Mouse (Mus musculus) CD4-positive helper T cell, adult 2 months (primary cell): Measurements from ENCODE around the gene Gata2.

ENCODE experiments used
- DNase-seq: peaks from one replicate; pipeline ENCODE4 v3.0.0-alpha.2; 2012; ENCODE audit warnings: low read depth, missing footprints, low spot score

Gene Gata2

DNA sequence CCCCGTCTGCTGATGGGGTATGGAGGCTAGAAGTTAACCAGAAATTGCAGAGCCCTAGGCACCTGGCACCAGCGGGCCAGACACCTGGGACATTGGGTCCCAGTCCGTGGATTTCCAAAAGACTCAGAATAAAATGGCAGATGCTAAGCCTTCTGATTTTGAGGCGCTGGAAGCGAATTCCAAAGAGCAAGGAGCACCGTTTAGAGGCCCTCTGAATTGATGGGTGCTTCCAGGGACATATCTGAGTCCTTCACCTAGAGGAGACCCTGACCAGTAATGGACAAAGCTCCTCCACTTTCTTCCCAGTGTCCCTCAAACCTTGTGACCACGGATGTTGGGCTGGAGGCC, 1.3 kb downstream of the Gata2 start:
- no peak for DNase-seq

DNA sequence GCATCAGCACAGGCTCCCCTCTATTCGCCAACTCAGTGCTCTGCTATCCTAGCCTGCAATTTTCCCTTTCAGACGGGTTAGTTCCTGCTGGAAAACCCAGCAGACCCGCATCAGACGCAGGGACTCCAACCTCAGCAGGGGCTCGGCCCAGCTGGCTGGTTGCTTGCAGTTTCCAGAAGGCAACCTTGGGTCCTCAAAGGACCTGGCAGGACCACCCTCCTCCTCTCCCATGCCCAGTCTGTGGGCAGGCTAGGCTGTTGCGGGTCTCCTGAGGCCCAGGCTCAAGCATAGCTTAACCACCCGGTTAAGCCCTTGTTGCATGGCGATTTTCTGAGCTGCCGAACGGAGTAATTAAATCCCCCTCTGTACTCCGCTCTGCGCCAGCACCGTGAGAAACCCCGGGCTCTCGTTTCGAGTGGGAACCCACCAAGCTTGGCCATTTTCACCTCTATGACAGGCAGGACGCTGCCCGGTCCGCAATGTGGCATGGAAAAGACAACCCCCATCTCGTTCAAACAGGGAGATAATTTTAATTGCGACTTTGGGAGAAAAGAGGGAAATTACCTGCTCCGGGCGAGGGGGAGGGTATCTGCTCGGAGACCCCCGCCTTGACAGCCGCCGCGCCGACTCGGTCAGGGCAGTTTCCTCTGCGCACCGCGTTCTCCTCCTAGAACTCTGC, 2.5 kb downstream of the Gata2 start:
- DNase-seq, result no peak

DNA sequence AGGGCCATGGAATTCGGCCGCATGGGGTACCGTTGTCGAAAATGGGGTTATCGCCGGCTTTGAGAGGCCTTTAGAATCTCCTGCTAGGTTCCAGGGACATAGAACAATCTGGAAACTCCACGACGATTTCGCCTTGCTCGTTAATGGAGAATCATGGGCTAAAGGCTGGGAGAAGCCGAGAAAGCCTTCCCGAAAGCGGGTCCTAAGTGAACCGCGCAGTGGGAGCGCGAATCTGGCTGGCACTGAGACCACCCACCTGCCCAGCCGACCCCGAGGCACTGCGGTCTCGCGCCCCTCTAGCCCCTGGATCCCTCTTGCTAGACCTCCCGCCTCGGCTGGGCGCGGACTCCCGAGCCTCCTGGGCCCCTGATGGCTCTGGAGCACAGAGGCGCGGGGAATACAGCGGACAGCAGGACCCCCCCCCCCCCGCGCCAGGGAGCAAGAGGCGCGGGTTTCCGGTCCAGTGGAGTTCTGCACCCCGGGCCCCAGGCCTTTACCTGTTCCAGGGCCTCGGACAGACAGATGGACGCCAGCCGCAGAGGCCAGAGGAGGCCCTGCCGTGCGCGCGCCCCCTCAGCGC, 3.1 kb downstream of the Gata2 start:
- no peak for DNase-seq

DNA sequence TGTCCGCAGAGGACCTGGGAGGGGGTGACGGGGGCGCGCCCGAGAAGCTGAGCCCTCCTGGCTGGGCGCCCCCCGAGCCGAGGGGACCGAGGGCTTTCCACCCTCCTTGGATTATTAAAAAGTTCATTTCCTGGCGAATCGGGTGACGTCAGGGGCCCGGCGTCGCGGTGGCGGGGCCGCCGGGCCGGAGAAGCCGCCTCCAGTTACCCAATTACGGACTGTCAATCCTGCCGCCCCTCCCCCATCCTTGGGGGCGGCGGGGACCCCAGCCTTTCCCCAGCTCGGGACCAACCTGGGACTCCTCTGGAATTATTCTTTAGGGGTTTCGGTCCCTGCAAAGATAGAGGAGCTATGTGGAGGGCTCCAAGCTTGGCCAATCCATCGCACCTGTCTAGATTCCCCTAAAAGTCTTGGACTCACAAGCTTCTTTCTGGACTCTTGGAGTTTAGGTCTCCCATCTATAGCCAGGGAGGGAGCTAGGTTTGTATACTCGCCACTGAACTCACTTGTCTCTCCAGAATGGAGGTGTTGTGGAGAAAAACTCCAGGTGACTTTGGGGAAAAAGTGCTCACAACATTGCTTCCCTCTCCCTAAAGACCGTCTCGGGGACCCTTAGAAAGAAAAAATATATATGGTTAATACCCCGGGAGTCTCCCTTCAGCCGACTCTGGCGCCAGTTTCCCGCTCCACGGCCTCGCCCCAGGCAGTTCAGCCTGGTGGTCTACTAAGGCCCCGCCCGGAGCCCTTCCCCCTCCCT, 3.8 kb downstream of the Gata2 start:
- DNase-seq, result no peak

DNA sequence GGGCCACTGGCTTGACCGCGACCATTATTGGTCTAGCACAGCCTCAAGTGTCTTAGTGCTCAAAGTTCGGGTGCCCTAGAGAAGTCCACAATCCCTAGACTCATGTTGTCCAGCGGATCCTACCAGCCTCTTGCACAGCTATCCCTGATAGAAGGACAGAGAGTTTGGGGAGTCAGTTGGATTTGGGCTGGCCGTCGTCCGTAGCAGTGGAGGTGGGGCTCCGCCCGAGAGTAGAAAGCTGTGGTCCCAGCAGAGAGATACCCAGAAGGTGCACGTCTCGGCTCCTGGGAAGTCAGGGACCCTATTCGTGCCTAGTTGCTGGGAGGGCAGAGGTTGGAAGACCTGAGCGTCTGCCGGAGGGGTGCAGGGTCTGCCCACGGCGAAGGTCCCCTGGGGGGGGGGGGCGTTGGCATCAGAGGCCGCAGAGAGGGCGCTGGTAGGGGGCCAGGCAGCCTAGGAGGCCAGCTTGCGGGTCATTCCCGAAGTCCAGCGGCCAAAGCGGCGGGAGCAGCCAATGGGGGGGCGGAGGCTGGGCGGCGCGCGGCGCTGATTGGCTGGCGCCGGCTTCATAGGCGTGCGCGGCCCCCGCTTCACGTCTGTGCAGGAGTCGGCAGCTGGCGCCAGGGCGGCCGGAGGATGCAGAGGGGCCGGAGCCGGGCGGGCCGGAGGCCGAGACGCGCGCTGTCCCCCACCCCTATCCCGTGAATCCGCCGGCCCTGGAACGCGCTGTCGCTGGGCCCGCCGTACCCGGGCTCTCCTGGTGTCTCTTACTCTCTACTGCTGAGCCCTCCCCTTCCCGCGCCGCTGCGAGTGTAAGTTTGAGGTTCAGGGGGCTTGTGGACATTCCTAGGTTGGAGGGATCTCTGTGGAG, 4.6 kb downstream of the Gata2 start:
- no peak for DNase-seq

DNA sequence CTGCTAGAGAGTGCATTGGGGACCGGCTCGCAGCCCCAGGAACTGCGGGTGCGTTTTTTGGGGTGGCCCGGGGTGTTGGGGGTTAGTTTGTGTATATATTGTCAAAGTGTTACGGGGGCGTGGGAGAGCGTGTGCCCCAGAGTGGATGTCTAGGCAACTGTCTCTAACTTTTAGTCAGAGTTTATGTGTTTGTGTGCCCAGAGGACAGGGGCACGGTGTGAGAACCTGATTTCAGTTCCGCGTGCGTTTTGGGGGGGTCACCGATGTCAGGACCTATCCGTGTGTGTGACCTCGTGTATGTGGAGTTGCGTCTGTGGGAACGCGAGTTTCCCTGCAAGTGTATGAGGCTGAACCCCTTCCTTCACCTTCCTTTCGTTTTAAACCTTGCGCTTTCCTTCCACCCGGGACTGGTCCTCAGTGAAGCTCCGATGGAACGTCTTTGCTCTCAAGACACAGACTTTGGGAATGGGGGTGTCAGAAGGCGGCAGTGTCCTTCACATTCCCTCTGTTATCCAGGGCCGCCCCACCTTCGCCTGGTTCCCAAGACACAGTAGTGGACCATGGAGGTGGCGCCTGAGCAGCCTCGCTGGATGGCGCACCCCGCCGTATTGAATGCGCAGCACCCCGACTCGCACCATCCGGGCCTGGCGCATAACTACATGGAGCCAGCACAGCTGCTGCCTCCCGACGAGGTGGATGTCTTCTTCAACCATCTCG, 5.5 kb downstream of the Gata2 start:
- DNase-seq, result no peak

DNA sequence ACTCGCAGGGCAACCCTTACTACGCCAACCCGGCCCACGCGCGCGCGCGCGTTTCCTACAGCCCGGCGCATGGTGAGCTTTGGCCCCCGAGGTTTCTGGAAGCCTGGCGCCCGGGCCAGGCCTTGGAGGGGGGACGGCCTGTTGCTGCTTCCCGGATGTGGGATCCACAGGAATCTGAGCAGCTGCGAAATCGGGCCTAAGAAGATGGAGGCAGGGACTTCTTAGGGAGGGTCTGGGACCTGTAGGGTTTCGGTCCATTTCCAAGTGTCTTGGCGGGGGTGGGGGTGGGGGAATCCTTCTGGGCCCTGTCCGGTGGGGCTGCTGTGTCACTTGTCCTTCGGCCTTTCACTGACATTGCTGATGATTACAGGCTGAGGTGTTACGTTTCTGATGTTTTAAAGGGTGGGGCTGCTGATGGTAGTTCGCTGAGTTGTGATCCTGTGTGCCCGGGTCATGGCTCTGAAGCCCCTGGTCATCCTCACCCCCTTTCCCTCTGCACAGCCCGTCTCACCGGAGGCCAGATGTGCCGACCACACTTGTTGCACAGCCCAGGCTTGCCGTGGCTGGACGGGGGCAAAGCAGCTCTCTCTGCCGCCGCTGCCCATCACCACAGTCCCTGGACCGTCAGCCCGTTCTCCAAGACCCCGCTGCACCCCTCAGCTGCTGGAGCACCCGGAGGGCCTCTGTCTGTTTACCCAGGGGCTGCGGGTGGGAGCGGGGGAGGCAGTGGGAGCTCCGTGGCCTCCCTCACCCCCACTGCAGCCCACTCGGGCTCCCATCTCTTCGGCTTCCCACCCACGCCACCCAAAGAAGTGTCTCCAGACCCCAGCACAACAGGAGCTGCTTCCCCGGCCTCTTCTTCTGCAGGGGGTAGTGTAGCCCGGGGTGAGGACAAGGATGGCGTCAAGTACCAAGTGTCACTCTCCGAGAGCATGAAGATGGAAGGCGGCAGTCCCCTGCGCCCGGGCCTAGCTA, 6.3 kb downstream of the Gata2 start:
- DNase-seq, result no peak

DNA sequence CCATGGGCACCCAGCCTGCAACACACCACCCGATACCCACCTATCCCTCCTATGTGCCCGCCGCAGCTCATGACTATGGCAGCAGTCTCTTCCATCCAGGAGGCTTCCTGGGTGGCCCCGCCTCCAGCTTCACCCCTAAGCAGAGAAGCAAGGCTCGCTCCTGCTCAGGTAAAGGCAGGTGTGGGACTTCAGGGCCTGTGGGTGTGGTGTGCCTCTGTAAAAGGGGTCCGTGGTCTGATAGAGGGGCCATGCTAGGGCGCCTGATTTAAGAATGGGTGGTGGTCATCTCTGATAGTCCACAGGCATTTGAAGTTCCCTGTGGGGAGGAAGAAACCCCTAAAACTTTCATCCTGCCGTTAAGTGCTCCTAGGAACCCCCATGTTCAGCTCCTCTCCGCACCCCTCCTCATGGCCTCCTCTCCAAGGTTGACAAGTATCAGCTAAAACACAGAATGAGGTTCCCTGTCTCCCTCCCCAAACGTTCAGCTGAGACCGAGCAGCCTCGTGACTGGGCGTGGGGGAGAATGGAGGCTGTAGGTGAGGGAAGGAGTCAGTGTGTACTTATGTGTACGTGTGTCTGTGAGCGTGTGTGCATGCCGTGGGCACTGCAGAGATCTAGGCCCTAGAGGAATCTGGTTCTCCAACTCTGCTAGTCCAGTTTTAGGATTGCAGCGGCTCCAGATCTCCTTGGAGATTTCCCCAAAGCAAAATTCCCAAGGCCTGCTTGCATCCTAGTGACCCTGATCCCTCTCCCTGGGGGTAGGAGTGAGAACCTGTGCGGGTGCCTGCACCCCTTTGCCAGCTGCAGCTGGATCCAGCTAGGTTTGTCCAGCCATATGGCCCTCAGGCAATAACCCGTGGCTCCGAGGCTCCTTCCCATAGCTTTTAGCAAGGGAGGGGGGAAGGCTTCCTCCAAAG, 7.3 kb downstream of the Gata2 start:
- no peak for DNase-seq

DNA sequence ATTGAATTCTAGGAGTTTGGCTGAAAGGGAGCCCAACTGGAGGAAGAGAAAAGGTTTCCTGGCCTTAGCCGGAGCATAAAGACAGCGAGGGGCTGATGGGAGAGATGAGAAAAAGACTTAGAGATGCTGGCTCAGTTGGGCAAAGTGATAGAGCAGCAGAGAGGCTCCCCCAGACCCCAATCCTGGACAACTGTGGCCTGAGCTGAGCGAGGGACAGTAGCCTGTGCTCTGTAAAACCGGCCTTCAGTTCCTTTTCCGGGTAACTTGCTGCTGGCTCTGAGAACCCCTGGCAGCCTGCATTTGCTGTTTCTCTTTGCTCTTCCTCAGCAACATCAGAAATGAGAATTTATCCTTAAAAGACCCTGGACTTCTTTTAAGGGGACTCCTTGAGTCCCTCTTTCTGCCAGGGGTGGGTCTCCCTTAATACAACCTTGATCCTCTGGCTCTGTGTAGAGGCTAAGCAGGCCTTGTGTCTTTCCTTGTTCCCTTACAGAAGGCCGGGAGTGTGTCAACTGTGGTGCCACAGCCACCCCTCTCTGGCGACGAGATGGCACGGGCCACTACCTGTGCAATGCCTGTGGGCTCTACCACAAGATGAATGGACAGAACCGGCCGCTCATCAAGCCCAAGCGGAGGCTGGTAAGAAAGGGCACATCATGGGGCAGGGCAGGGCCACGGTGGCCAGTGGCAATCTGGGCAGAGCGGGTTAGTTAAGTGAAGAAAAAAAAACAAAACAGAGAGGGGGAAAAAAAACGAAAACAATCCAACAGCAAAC, 8.4 kb downstream of the Gata2 start:
- no peak for DNase-seq

DNA sequence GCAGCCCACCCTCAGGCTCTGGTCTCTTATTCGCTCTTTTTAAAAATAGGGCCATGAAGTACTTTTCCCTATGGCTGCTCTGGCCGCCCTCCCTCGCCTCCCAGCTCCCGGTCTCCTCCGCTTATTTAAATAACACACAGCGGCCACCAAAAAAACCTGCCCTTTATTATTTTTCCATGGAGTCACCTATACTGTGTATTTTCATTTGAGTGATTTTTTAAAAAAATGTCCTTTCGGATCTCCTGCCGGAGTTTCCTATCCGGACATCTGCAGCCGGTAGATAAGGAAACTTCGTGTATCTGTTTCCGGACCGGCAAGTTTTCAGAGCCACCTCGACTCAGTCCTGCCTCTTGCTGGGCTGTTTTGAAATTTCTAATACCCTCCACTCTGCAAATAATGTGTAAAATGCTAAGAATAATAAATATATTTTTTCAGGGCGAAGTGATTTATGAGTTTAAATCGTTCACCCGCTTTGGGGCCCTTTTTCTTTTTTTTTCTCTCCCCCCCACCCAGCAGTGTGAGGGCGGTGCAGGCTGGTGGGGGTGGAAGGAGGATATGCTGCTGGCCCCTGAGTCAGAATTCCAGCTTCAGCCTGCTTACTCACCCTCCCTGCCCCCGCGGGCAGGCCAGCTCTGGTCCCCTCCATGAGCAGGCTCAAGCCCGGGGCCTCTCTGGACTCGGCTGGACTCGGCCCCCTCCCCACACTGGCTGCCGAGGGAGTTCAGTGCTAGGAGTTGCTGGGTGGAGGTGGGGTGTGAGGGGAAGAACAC, 9.4 kb downstream of the Gata2 start:
- DNase-seq, result no peak

DNA sequence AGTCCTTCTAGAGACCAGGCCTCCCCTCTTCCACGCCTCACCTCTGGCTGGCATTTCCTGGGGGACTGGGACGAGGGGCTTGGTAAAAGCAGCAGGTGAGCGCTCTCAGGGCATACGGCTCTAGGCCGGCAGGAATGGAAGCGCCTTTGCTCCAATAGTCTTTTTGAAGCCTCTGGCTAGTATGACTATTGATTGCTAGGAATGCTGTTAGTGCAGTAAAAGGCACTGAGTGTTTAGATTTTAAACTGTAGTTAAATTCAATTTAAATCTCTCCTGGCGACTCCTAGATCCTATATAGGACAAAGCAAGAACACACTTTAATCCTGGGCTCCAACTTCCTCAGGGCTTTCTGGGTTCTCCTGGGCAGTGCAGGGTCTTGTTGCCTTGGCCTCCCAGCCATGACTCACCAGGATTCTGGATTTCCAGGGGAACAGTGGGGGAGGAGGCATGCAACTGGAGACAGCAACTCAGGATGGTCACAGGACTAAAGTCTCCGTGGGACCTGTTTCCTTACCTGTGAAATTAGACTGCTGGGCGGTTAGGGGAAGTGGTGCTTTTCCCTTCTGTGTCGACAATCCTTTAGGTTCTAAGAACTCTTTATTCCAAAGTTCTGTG, 10.2 kb downstream of the Gata2 start:
- DNase-seq, result no peak

DNA sequence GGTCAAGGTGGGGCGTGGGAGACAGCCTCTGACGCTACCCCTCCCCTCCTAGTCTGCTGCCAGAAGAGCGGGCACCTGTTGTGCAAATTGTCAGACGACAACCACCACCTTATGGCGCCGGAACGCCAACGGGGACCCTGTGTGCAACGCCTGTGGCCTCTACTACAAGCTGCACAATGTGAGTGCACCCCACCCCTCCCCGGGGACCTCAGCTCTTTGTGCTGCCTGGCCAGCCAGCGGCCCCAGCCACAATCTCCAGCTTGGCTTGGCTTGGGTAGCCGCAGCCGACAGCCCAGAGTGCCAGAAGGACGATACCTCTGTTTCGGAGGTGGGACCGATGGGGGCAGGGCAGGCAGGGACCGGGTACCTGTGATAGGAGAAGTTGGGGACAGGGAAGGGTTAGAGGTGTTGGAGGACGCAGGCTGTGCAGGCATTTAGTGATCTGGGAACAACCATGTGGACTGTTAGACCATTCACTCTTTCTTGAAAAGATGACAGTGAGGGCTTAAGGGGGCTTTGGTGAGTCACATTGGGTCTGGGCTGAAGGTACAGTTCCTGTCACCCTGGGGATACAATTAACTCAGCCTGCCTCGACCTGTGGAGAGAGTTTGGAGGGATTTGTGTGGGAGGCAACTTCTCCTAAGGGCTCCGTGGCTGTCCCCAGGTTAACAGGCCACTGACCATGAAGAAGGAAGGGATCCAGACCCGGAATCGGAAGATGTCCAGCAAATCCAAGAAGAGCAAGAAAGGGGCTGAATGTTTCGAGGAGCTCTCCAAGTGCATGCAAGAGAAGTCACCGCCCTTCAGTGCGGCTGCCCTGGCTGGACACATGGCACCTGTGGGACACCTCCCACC, 11.1 kb downstream of the Gata2 start:
- no peak for DNase-seq

DNA sequence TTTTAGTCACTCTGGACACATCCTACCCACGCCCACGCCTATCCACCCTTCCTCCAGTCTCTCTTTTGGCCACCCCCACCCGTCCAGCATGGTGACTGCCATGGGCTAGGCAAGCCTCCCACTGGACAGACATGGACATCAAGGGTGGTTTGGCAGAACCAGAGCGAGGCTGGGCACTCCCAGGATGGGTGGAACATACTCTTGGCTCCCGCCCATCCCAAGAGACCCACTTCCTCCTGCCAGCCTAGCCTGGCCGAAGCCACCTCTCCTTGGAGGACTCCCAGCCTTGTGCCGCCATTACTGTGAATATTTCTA, 11.7 kb downstream of the Gata2 start:
- DNase-seq, result no peak

DNA sequence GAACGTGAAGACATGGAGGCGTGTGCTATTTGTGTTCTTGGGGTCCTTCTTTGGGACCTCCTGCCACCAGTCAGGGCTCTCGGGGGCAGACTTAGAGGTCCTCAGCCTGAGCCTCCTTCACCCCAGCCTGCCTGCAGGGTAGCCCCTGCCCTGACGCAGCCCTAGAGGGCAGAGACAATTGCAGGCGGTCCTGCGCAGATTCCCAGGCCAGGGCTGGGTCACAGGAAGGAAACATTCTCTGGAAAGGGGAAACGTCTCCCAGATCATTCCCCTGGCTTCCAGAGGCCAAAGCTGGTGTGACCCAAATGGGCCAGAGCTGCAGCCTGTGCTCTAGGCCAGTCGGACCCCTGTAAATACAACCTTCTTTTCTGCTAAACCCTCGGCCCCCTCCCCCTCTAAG, 12.2 kb downstream of the Gata2 start:
- DNase-seq, result no peak

DNA sequence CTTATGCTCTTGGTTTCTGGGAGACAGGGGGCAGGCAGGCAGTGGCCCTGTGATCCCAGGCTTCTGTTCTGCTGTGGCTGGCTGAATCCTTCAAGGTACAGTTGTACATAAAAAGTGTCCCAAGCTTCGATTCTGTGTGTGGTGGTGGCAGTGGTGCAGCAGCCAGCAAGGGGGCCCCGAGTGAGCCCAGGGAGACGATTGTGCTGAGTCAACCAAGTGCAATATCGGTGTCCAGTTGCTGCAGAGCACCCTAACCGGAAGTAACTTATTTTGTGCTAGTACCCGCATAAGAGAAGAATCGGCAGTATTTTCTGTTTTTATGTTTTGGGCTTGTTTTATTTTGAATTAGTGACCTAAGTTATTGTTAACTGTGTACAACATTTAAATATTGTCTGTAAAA, 12.9 kb downstream of the Gata2 start:
- DNase-seq, result no peak

DNA sequence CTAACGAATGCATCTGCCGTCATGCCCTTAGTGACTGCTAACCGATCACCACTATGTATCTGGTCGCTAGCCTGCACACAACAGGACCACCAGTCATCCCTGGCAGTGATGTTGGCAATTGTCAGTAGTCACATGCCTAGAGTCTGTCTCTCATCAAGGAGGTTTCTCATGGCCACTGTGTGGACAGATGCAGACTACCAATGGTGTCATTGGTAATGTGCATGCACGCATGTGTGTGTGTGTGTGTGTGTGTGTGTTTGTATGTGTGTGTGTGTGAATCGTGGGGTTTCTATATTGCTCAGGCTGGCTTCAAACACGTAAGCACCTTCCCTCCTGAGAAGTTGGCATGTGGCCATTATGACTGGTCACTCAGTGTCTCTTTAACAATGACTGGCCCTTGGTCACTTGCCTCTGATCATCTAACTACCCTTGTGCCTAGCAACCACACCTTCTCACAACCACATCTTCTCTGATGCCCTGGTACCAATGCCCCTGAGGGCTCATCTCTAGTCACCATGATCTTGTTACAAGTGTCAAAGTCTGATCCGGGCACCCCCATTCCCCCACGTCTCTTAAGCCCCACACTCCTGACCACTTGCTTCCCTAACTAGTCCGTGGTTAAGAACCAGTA, 13.8 kb downstream of the Gata2 start:
- DNase-seq, result no peak
